Mouse (Mus musculus) CD4-positive, CD25-positive, alpha-beta regulatory T cell, adult 4 months (primary cell): ENCODE measurements around the gene Nagk. TPM values are rescaled to one million over a fixed set of nuclear protein-coding genes. Genes with fewer than 3 reads are reported as not detected.
"Not testable (repeated sequence)": the region's sequence is repeated elsewhere in the genome, so short reads cannot be mapped to it uniquely, and the experiment has no call there.

Experiments
- ATAC-seq: one replicate; pipeline ENCODE4 v1.8.0; 2017
- polyA plus RNA-seq, 2 experiments: library from polyadenylated mRNA; unstranded; fragments of 100-300 nt; shearing (Covaris generic); gene quantifications; one replicate each; pipeline ENCODE4 v1.2.1; 2017

Gene Nagk
- polyA plus RNA-seq: 10 to 100 TPM; 31.0 to 32.7 TPM

DNA sequence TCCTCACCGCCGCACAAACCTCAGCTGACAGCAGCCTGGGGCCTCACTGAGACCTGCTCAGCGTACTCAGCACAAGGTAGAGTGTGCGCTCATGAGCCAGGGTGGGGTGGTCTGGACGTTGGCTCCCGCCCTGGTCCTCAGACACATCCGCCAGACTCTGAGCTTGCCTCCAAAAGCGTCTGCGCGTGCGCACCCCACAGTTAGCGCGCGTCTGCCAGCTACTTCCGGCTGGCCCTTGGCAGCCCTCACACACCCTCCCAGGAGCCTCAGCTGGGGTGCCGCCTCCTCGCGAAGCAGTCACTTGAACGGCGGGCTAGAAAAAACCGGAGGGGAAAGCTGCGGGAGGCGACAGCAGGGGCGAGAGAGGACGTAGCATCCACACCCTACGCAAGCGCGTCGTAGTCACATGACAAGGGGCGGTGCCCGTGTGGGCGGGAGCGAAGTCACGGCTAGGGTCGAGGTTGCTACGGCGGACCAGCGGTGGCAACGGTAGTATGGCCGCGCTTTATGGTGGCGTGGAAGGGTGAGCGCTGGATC lies at the start of gene Nagk:
TSS of gene Nagk (plus strand) at position 223 of the 537 bp plus-strand sequence.
- ATAC-seq: peak; percentile 93

DNA sequence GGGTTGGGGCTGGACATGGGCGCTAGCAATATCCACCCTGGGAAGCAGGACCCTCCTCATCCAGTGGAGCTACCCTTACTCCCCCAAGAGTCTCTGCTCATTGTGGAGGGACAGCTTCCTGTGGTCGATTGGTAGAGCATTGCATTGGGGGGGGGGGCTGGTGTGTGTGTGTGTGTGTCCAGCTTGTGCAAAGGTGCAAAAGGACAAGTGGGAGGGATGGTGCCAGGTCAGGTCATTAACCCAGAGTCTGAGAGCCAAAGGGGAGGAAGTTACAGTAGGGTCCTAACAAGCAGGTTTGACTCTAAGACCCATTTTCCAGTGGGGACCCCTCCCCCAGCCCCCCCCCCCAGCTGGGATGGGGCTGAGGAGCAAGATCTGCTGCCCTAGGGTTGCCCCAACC lies 49.3 kb upstream of the Nagk start:
- no peak for ATAC-seq

DNA sequence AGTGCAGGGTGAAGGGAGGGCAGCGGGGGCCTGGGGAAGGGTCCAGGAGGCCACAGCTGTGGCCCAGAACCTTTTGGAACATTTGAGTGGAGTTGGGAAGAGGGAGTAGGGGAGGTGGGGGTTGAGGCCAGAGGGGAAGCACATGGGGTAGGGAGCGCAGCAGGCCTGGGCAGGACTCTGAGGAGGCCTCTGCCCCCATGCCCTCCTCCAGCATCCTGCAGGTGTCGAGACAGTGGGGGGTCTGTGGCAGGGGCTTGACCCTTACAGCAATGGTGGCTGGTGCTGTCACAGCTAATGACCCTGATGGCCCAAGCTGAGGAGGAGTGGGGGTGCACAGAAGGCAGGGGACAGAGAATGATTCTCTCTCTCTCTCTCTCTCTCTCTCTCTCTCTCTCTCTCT lies 45.5 kb upstream of the Nagk start:
- no peak for ATAC-seq

DNA sequence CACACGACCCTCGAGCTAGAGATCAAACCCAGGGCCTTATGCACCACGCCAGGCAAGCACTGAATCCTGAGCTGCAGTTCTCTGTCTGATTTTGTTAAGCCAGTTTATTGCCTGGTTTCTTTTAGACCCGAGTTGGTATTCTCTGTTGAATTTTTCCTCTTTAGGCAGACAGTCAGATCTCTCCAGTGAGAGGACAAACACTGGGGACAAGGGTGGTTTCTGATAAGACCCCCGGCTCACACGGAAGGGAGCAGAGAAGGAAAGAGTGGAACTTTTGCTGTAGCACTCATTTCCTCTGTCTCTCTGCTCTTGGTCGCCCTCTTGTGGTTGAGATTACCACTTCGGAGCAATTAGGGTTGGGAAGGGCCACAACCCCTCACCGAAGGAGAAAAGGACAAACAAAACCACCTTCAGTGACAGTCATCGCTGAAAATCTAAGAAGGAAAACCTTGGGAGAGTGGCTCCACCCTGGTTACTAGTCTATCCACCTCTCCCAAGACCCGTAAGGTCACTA lies 44.6 kb upstream of the Nagk start:
- peak; percentile 49 for ATAC-seq

DNA sequence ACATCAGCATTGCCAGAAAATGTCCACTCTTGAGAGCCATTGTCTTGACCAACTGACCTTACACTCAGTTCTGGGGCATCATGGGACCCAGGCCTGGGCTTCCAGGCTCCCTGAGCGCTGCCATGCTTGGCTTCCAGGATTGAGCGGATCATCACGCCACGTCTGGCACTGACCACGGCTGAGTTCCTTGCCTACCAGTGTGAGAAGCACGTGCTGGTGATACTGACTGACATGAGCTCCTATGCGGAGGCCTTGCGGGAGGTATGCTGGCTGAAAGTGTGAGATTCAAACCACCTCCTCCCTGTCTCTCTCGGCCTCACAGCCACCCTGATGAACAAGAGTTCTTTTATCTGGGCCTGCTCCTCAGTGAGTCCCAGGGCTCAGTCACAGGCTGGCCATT lies 38.7 kb upstream of the Nagk start:
- ATAC-seq: no peak

DNA sequence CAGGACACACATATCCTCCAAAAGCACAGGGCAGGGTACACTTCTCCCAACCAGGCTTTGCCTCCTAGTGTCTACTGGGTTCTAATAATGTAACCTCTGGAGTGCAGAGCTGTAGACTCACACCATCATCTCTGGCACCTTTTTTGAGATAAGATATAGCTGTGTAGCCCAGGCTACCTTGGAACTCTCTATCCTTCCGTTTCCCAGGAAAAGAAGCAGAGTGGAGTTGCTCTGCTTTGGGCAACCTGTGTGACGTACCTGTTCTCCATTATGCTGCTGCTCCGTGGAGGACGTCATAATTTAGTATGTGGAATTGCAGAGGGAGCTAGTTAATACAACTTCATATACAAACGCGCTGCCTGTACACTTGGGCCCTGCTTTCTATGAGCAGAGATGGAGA lies 32.4 kb upstream of the Nagk start, which contains the start of gene Ankrd53:
TSS of gene Ankrd53 (plus strand) at position 301 of the 400 bp plus-strand sequence.
- no peak for ATAC-seq

DNA sequence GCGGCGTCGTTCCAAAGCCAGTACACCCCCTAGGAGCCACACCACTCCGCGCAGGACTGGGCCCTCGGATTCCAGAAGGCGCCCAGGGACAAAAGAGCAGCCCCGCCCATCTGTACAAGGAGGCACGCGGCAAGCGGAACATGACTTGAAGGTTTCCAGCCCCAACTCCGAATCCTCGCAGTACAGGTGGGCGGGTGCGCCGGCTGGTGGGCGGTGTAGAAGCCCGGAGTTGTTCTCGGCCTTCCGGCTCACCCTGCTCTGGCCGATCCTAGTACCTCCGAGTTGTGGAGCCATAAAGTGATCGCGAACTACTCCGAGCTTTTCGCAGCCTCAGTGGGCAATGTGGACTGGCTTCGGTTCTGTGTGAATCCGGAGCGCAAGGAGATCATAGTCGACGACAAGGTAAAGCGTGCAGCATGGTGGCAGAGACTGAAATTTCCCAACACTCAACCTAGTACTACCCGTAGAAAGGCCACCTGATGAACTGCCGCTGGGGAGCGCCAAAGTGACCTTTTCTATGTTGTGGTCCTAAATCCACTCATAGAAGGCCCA lies 31.8 kb upstream of the Nagk start:
- peak; percentile 44 for ATAC-seq

DNA sequence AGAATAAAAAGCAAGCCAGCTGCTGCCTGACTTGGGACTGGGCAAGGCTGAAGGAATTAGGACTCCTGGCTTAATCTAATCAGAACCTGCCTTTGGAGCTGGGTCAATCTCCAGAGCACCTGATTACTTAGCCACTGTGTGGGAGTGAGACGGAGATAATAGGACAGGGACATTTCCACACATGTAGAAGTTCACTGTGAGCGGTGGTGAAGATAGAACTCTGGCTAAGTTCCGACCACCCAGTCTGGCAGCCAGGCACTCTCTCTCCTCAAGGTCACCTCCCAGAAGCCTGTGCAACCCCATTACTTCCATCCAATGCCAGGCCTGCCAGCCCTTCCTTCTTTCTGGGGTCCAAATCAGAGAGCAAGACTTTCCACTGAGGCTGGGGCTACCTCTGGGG lies 27.8 kb upstream of the Nagk start:
- no peak for ATAC-seq

DNA sequence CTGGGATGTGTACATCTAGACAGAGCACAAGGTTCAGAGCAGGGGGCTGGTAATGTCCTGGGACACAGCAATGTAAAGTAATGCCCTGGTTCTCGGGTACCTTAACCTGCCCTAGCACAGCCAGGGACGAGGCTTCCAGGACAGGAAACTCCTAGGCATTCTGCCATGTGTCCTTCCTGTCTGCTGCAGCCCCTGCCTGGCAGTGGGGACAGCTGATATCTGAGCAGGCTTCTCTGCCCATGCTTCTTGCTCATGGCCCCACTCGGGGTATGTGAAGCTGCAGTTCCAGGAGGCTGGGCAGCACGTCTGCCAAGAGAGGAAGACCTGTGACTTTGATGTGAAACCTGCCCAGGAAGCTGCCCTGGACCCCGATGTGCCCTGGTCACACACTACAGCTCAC lies 26.3 kb upstream of the Nagk start:
- no peak for ATAC-seq

DNA sequence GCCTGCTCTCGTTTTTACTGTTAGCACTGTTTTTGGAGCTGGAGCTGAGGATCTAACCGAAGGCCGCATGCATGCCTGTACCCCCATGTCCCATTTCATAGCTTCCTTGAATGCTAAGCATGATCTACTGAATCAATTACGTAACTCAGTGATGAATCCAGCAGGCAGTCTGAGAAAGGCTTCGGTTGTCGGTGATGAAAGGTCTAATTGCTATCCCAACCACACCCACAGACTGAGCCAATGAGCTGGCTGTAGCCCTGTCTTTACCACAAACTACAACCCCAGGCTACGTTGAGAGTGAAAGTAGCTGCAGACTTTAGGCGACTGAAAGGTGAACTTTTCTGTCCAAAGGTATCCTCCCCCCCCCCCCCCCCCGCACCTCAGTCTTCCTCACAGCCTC lies 20.7 kb upstream of the Nagk start:
- ATAC-seq: no peak

DNA sequence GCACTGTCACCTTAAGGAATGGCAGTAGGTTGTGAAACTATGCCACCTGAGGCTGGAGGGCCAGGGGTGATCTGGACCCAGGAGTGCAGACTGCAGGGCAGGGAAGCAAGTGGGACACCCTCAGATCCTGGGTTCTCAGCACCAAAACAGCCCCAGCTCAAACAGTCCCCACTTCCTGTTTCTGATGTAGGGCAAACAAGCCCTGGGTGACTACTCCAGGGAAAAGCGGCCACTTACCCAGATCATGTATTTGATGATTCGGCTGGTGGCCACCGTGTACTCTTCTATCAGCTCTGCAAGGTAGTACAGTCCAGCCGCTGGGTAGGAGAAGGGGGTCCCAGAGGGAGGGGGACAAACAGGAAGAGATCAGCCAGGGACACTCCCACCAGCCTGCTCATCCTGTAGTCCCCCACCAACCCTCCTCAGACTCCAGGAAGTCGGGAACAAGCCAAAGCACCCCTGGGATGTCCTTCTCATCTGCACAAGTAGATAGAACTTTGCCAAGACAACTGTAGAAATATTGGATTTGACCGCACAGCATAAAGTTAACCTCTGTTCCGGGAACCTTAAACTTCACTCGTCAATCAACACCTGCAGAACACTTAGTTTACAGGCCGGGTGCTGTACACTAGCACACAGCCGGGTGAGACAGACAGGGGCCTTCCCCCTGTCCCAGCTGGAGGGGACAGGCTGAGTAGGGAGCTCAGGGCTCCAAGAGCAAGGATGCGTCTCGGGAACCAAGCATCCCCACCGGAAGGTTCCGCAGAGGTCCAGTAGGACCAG lies 19.8 kb upstream of the Nagk start:
- ATAC-seq: peak; percentile 28

DNA sequence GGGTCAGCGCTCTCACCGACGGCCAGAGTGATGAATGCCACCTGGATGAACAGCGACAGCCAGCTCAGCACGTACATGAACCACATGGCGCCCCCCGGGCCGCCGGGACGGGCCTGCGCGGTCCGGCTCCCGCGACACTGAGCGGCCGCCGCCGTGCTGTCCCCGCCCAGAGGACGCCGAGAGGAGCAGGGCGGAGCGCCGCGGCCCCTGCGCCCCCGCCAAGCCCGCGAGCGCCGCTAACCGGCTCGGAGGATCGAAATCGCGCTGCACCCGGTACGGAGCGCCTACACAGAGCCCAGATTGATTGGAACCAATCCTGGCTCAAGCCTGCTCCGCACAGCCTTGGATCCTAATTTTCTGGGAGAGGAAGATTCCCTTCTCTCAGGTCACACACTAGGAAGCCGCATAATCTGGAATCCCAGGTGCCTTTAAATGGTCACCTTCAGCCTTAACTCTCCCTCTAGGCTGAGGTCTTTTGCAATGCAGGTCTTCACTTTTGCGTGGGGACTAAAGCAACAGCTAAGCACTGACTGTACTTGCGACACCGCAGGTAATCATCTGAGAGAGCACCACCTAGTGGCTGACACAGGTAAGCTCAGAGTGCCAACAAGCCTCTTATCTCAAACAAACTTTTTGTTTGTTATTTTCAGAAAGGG lies 19.0 kb upstream of the Nagk start, which contains the start of gene Tex261:
TSS of gene Tex261 (minus strand) at position 176 of the 656 bp plus-strand sequence.
- peak; percentile 91 for ATAC-seq

DNA sequence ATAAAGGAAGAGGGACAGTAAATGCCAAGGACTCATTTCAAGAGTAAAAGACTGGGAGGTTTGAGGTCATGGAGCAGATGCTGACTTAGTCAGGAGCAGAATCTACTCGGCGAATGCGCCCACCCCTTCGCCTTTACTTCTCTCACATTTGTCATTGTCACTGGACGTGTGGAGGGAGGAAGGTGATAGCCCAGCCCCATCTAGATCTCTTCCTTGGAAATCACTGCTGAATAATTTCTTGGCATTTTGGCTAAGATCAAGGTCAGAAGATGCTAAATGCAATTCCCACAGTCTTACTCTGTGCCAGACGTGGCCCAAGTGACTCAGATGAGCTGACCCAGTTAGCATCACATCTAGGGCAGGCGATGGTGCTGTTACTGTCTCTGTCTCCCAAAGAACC lies 16.5 kb upstream of the Nagk start:
- ATAC-seq: no peak

DNA sequence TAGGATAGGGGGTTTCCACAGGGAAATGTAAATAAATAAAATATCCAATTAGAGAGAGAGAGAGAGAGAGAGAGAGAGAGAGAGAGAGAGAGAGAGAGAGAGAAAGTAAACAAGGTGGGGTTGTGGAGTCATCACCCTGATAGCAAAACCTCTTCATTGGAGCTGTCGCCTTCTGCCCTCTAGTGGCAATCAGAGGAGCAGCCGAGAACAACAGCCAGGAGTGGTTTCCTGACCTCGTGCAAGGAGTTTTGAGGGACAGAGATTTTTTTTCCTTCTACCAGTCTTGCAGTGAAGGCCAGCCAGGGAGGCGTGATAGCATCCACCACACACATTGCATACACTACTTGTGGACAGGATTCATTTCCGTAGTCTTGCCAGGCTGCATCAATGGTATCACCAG lies 15.8 kb upstream of the Nagk start:
- no peak for ATAC-seq

DNA sequence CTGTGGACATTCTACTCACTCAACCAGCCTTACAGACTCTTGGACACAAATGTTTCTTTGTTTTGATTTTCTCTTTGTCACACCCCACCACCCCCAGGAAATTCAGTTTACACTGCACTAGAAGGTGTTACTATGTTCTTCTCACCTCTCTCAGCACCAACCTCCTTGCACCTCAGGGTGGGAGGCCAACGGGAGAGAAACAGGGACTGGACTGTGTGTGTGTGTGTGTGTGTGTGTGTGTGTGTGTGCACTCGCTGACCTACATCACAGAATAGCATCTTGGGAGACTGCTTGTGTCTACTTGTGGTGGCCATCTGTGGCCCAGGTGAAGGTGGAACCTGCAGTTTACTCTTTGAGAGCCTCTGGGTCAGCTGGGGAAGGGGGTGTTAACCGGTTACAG lies 8.4 kb upstream of the Nagk start:
- no peak for ATAC-seq

DNA sequence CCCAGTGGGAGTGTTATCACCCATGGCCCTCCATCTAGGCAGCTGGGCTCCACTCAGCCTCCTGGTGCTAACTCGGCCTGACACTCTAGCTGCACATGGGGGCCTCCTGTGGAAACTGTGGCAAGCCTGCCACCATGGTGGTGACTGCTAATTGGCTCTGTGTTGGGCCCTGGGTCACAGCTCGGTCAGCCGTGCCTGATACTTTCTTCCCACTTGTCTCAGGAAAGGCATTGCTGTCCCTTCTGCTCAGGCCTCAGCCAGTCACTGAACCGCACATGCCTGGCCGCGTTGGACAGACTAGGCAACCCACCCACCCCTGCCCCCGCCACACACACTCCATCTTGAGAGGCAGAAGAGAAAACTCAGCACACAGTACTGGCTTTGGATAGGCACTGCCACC lies 6.2 kb upstream of the Nagk start:
- ATAC-seq: no peak

DNA sequence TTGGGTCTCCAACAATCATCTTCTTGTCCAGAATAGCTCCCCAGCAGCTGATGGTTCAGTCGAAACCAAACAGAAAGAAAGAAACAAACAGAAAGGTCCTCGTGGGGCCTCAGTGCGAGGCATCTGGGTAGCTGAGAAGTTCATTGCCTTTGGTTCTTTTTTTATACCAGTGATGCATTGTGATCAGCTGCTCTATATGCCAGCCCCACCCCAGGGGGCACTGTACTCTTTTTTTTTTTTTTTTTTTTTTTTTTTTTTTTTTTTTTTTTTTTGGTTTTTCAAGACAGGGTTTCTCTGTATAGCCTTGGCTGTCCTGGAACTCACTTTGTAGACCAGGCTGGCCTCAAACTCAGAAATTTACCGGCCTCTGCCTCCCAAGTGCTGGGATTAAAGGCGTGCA lies 4.2 kb upstream of the Nagk start:
- ATAC-seq: not testable (repeated sequence)

DNA sequence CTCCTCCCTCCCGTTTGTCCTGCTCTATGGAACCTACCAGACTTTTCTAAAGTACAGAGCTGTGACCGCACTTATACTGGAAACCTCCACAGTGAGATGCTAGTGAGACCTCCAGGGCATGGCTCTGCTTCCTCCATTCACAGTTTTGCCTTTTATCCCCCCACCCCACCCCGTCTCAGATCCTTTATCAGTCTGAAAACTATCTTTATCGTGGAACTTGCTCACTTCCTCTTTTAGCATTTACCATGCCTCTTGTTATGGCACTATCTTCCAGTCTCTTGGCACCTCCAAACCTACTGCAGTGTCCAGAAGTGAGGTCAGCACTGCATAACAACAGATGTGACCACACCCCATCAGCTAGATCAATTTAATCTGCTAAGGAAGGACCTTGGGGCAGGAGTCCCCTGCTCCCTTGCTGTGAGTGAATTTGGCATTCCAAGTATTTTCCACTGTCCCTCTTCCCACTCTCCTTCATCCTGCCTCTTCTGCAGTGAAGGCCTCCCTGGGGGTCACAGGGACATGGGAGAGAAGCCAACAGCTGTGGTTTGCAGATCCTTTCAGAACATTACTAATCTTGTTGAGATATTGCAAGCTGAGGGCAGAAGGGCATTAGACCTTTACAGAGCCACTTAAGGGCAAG lies 3.4 kb upstream of the Nagk start:
- ATAC-seq: no peak

DNA sequence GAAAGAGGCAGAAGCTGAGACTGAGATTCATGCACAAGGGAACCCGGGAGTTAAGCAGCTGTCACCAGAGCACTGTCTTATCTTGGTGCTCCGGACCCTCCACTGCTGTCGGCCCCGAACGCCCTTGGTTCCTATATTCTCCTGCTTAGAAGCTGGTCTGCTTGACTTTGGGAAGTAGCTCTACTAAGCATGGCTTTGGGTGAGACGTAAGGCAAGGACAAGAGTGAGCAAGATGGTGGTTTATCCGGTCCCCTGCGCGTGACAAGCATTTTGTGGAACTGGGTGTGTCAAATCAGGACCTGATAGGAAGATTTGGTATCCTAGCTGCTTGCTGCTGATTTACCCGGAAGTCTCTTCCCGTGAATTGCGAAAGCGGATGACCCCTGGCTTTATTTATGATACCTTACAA lies 714 bp downstream of the Nagk start:
- ATAC-seq: peak; percentile 5

DNA sequence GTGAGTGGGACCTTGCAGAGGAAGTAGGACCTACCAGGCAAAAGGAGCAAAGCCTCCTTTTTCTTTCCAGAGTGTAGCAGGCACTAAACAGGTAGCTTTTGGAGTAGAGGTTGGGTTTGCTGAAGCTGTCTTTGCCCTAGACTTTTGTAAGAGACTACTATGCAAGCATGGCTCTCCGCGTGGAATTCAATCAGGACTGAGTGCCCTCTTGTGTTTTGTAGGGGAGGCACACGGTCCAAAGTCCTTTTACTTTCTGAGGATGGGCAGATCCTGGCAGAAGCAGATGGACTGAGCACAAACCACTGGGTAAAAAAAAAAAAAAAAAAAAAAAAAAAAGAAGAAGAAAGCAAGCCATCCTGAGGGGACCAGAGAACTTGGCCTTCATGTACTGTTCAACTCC lies 1.9 kb downstream of the Nagk start:
- ATAC-seq: no peak

DNA sequence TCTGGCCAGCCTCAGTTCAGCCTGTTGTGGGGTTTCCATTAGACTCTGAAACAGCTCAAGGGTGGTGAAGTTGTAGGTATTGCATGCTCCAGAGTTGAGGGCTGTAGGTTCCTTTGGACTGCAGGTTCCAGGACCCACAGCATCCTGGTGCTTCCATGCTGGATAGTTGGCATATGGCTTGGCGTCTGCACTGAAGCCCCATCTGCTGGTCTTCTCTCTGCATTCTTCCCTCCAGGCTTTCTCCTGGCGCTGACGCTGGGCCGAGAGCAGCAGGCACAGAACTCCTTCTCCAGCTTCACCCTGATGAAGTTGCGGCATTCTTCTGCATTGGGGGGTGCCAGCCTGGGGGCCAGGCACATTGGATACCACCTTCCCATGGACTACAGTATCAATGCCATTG lies 7.3 kb downstream of the Nagk start:
- ATAC-seq: no peak

DNA sequence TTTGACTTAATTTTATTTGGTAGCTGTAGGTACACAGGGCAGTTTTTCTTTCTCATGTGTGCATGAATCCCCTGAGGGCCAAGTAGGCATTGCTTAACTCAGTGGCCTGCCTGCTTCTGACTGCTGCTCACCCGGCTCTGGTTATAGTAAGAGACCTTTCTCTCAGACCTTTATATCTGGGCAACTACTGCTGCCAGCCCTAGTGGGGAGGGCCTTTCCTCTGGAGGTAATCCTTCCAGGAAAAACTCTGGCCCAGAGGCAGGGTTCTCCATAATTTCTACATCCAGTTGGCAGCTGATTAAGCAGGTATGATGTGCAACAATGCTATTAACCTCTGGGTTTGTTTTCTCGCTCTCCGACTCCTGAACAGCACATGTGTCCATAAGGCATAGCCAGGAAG lies 8.1 kb downstream of the Nagk start:
- no peak for ATAC-seq

DNA sequence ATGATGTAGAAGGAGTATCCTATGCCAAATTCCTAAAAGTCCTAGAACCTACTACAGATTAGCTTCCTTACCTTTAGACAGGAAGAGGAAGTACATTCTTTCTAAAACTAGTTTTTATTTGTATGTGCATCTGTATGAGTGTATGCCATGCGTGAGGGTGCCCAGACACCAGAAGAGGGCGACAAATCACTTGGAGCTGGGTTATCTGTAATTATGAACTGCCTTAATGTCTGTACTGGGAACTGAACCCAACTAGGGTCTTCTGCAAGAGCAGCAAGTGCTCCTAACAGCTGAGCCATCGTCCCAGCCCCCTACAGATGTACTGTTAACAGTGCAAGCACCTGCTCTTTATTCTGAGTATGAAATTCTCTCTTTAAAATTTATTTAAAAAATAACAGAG lies 21.0 kb downstream of the Nagk start:
- no peak for ATAC-seq
